Mouse (Mus musculus) retina, postnatal 1 day (tissue): ENCODE results near the gene Foxp1.

Experiments used
- DNase-seq: peaks from one replicate; pipeline ENCODE4 v3.0.0-alpha.2; 2012

The Foxp1 gene

GRCm38 (mm10) chr6:99007542-99007941, 515.0 kb downstream of the Foxp1 start:
- DNase-seq: no peak

GRCm38 (mm10) chr6:99004255-99004997, 518.1 kb downstream of the Foxp1 start:
- DNase-seq: no peak

DNA sequence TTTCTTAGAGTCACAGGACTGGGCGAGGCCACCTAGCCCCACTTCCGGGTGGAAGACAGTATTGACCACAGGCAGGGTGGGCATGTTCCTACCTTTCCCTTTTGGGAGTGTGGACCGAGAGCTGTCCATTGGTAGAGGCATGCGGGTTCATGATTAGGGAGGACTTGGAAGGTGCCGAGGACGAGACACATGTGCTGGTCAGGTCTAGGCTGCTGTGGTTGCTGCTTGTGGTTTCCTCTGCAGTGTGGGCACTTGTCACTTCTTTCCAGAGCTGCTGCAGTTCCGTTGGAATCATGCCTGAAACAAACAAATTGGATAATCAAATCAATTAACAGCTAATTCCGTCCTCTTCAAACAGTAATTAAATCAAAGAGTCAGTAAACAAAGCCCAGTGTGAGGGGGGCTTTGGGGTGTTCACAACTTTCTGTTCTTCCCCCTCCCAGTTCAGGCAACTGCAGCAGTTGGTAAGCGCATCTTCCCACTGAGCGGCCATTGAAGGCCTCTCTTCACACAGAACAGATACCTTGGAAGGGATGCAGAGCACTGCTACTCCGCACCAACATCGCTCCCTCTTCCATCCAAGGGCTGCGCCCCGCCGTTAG, 519.3 kb downstream of the Foxp1 start:
- DNase-seq: no peak

GRCm38 (mm10) chr6:99001637-99002036, 520.9 kb downstream of the Foxp1 start:
- DNase-seq: no peak

DNA sequence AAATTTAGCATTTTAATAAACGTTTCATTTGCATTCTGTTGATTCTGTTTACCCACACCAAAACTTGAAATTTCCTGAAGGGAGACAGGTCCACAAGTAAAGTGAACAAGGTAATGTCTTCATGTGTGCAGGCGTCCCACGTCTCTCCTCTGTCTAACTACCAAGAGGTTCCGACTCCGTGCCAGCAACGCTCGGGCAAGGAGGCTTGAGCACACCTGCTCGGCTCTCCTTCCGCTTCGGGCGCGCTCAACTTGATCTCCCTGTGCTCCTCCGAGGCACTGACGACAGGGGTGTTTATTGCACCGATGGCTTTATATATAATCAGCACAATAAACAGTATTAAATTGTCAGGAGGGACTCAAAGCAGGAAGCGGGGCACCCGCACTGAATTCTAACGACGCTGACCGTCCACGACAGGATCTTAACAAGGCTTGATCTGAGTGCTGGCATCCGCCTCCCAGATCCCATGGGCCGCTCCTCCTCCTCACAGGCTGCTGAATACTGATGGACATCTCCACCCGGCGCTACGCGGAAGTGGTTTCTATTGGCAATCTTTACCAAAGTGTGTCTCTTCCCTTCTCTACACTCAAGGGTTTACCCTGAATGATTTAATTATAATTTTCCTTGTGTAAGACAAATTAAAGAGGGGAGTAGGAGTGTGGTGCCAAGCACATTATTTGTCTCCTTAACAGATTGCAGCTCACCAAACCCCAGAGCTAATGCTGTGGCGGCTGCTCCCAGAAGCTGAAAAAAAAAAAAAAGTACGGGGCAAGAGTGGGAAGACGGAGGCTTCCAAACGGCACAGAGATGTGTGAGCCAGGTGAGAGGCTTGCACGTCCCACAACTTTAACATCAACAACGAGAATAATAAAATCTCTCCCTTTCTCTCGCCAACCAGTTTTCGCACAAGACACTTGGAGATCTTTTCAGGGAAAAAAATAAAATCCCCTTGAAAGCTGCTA, 523.3 kb downstream of the Foxp1 start:
- DNase-seq: no peak

DNA sequence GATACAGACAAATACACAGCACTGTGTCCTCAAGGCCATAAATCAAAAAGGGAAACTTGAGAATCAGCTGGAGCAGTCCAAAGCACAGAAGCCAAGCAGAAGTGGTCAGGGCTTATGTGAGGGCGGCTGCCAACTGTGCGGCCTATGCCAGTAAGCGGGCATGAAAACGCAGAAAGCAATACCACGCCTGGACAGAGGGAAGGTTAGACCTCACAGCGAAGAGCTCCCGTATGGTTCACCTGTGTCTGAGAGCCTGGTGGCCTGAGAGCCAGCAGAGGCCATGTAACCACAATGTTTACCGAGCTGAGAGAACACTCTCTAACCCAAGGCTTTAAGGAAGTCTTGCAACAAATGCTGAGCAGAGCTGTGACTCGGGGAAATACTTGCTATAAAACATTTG, 524.8 kb downstream of the Foxp1 start:
- DNase-seq: no peak

DNA sequence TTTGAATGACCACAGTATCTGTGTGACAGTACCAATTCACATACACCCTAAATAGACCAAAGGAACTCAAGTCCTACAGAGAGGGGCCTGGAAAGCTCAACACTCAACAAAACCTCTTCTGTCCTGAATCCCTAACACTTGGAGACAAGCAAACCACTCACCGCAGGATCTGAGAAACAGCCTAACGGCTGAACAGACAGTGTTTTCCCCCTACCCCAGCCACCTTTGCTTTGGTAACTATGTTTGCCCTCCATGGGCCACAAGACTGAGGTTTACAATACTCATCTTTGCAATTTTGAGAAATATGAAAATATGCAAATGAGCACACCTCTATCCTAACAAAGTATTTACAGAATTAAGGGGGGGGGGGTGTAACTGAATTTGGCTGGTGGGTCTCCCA, 525.7 kb downstream of the Foxp1 start:
- DNase-seq: no peak

- no peak for DNase-seq
Measured at GRCm38 (mm10) chr6:98996346-98996745, 526.2 kb downstream of the Foxp1 start.

DNA sequence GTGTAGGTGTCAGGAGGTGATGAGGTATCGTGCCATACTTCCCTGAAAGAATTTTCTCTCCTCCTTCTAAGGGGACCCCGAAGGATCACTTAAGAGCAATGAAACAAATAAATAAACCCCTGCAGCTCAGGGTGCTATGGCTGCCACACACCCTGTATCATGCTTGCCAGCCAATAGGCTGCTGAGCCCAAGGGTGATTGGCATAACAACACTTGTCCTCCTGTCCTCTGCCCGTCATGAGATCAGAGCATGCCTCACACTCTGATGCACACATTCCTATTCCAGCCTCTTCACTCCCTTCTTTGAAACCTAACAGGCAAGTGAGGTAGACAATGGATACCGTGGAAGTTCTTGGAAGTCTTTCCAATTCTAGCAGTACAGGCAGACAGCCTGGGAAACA, 526.8 kb downstream of the Foxp1 start:
- no peak for DNase-seq

DNA sequence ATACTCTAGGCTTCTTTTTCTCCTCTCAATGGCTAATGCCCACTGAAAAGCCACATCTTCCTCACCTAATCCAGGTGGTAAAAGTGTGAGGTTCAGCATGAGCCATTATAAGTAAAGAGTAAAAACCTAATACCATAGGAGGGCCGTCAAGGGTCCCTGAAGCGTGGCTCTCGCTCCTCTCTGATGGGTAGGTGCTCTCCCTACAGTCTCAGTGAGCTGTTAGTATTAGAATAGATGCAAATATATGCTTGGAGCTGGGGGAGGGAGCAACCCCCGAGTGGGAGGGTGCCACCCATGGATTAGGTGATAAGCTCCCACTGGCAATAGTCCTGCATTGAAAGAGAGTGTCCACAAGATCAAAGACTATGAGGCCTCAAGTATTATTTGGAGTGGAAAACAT, 527.6 kb downstream of the Foxp1 start:
- no peak for DNase-seq

DNA sequence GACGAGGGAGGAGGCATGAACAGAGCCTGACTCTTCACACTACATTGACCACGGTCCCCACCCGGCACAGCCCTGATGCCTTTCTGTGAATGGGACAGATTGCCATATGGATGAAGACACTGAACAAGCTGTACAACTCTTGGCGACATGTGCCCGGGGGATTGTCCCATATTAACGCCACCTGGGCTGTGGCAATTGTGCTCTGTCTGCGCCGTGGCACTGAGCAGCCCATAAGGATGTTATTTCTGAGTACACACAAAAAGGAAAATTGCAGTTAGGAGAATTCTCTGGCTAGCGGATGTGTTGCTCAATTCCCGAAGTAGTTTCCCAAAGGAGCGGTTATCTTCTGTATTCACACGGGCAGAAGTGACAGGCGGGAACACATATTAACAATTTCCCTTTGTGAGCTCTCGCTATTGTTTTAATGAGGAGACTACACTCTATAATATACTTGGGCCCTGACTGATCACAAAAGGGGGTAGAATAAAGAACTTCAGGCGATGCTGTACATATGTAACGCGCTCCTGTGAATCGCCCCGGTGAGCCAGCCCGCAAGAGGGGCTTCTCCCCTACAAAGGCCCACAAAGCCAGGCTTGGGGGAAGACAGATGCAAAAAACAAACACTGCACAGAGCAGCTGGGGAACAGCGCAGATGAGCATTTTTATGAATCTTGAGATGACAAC, 528.3 kb downstream of the Foxp1 start:
- DNase-seq: peak; percentile 75

- DNase-seq: no peak
Measured at GRCm38 (mm10) chr6:98993231-98993630, 529.3 kb downstream of the Foxp1 start.

DNA sequence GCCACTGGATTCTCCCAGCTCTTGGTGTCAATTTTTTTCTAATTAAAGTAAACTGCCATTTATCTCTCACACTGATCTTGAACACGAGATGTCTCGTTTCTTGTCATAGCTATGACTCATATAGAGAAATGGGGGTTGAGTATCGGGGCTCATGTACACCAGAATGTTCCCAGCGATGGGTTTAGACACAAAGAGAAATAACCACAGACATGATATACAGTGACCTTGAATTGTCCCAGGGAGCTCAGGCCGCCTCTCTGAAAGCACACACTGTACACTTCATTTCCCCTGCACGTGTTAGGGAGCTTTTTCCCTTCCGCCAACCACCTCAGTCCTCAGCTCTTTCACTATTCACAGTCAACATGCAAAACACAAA, 529.8 kb downstream of the Foxp1 start:
- DNase-seq: no peak

- DNase-seq: no peak
Measured at GRCm38 (mm10) chr6:98991900-98992771, 530.4 kb downstream of the Foxp1 start.

DNA sequence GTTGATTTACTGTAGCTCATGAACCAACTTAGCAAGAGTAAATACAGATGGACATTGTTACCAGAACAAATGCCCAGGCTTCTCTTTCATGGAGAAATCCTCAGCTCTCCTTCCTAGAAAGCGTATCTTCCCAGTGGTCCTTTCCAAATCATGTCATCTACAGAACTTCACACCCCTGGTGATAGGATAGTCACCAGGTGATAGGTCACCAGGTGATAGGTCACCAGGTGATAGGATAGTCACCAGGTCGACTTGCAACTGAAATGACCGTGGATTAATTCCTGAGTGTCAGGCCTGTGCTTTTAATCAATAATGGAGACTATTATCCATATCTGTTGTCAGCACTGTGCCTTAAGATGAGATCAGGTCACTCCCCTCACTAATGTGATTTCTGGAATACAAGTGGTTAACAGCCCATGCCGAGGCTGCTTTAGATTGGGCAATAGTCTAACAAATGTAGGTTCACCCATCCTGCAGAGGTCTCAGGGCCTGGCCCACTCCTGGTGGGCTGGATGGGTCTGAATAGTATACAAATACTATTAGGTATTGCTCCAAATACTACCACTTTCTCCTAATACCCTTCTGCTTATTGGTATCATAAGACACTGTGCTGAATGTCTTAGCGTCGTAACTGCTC, 534.9 kb downstream of the Foxp1 start:
- no peak for DNase-seq

GRCm38 (mm10) chr6:98985452-98985851, 537.1 kb downstream of the Foxp1 start:
- no peak for DNase-seq

DNA sequence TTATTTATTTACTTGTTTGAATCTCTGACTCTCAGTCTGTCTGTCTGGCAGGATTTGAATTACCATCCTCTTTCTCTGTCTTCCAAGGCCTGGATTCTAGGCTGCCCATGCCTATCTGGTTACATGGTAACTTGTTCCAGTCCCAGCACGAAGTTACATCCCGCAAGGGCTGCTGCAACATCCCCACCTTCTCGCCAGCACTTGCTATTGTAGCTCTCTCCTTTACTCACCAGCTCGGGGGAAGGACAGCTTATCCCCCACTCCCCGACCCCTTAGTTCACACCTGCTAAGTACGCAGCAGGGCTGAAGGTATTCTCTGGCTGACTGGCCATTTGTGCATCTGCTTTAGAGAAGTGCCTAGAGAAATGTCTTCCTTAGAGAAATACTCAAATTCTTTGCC, 537.9 kb downstream of the Foxp1 start:
- DNase-seq: no peak

GRCm38 (mm10) chr6:98984026-98984425, 538.5 kb downstream of the Foxp1 start:
- no peak for DNase-seq

DNA sequence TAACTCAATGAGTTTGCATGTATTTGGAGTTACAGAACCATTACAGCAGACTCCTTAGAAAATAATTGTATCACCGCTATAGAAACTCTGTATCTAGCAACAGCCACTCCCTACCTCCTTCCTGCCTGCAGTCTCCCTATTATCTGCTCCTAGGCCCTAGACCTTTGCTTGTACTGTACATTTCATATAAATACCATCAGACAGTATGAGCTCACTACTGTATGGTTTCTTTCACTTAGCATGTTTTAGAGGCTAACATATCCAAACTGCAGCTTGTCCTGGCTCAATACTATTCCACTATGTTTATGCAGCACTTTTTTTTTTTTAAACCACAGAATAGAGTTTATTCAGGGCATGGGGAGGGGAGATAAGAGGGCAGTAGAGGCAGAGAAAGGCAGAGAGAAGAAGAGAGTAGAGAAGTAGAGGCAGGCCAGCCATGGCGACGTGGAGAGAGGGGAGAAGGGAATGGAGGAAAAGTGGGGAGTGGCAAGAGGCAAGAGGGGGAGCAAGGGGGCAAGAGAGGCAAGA, 539.1 kb downstream of the Foxp1 start:
- DNase-seq: no peak

GRCm38 (mm10) chr6:98981265-98981664, 541.3 kb downstream of the Foxp1 start:
- no peak for DNase-seq

DNA sequence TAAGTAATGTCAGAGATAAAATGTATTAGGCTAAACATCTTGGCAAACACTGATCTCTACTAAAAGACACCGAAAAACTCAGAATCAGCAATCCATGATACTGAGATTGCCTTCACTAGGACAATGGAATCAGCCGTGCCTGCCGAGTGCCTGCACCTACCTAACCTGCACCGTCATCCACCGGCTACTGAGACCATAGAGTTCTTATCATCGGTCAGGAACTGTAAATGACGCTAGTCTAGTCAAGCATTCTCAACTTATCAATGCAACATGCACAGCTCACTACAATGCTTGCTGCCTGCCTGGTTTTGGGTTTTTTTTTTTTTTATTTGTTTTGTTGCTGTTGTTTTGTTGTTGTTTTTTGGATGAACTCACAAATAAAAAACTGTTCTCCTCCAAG, 542.1 kb downstream of the Foxp1 start:
- no peak for DNase-seq
